Mouse (Mus musculus) MEL (cell line): Measurements from ENCODE around the gene Asprv1. TPM values are rescaled to one million over a fixed set of nuclear protein-coding genes. Genes with fewer than 3 reads are reported as not detected.
A peak's percentile ranks its signal among the peaks of the same experiment; 100 is the strongest.

Experiments used
- DNase-seq: peaks from one replicate; pipeline ENCODE4 v3.0.0; 2011; ENCODE audit warnings: low read depth, low spot score
- H3K27ac ChIP-seq: 2 replicates; pipeline ENCODE4 v1.5.1; 2012; ENCODE audit warnings: low read depth, mild to moderate bottlenecking, control low read depth, low read length, moderate library complexity; ENCODE audit not compliant: control insufficient read depth
- H3K27me3 ChIP-seq, 2 experiments: fragments of 150-350 bp in 1 of 2; sonication (generic) in 1 of 2; 2 replicates each; pipeline ENCODE4 v1.6.1; 2012; ENCODE audit warnings: low read length in 2 of 2, mild to moderate bottlenecking in 2 of 2, improper control_type of control experiment in 1 of 2, moderate library complexity in 1 of 2; ENCODE audit not compliant: insufficient read depth in 2 of 2, control insufficient read depth in 1 of 2
- H3K36me3 ChIP-seq, 2 experiments: 2 replicates each; pipeline ENCODE4 v1.6.1; 2012 to 2014; ENCODE audit warnings: low read length in 2 of 2, improper control_type of control experiment in 1 of 2, inconsistent platforms in 1 of 2, mild to moderate bottlenecking in 1 of 2; ENCODE audit not compliant: insufficient read depth in 2 of 2, control insufficient read depth in 1 of 2
- H3K4me1 ChIP-seq, 2 experiments: fragments of 150-350 bp in 1 of 2; sonication (generic) in 1 of 2; 2 replicates each; pipeline ENCODE4 v1.6.1; 2012; ENCODE audit warnings: low read length in 2 of 2, improper control_type of control experiment in 1 of 2, mild to moderate bottlenecking in 1 of 2; ENCODE audit not compliant: insufficient read depth in 2 of 2, control insufficient read depth in 1 of 2
- H3K4me3 ChIP-seq, 2 experiments: fragments of 150-350 bp in 1 of 2; sonication (generic) in 1 of 2; 2 replicates each; pipeline ENCODE4 v1.5.1; 2012; ENCODE audit warnings: low read depth in 2 of 2, low read length in 2 of 2, mild to moderate bottlenecking in 2 of 2, moderate library complexity in 2 of 2, control low read depth in 1 of 2, improper control_type of control experiment in 1 of 2; ENCODE audit not compliant: control insufficient read depth in 1 of 2, insufficient read depth in 1 of 2
- H3K79me2 ChIP-seq: 2 replicates; pipeline ENCODE4 v1.6.1; 2012; ENCODE audit warnings: mild to moderate bottlenecking, low read length, moderate library complexity; ENCODE audit not compliant: control insufficient read depth, poor library complexity, insufficient read depth
- H3K9ac ChIP-seq: 2 replicates; pipeline ENCODE4 v1.6.1; 2012; ENCODE audit warnings: low read depth, mild to moderate bottlenecking, control low read depth, low read length, moderate library complexity; ENCODE audit not compliant: control insufficient read depth, poor library complexity, severe bottlenecking
- H3K9me3 ChIP-seq: fragments of 150-350 bp; sonication (generic); replicated peaks from 2 replicates; pipeline ENCODE4 v1.6.1; 2012; ENCODE audit warnings: mild to moderate bottlenecking, low read length, improper control_type of control experiment, moderate library complexity; ENCODE audit not compliant: insufficient read depth
- CHD1 ChIP-seq: IDR thresholded peaks from 2 replicates; pipeline ENCODE4 v1.6.1; 2012; ENCODE audit warnings: low read depth, mild to moderate bottlenecking, inconsistent platforms, low read length, improper control_type of control experiment
- CHD2 ChIP-seq: IDR thresholded peaks from 2 replicates; pipeline ENCODE4 v1.6.1; 2011; ENCODE audit warnings: low read length, improper control_type of control experiment
- CTCF ChIP-seq, 3 experiments: IDR thresholded peaks in 2 of 3; conservative IDR thresholded peaks in 1 of 3; 2 replicates each; pipeline ENCODE4 v1.5.1; 2011 to 2012; ENCODE audit warnings: low read length in 3 of 3, low read depth in 2 of 3, mild to moderate bottlenecking in 2 of 3, improper control_type of control experiment in 1 of 3, inconsistent platforms in 1 of 3, mixed read lengths in 1 of 3, moderate library complexity in 1 of 3; ENCODE audit not compliant: control insufficient read depth in 1 of 3, insufficient read depth in 1 of 3, poor library complexity in 1 of 3, severe bottlenecking in 1 of 3
- ELF1 ChIP-seq: IDR thresholded peaks from 2 replicates; pipeline ENCODE4 v1.6.1; 2014; ENCODE audit warnings: low read depth, mild to moderate bottlenecking, inconsistent platforms, low read length, improper control_type of control experiment, moderate library complexity
- ETS1 ChIP-seq: IDR thresholded peaks from 2 replicates; pipeline ENCODE4 v1.6.1; 2012; ENCODE audit warnings: low read depth, mild to moderate bottlenecking, inconsistent platforms, low read length, improper control_type of control experiment, moderate library complexity
- GABPA ChIP-seq: IDR thresholded peaks from 2 replicates; pipeline ENCODE4 v1.6.1; 2012; ENCODE audit warnings: low read depth, mild to moderate bottlenecking, inconsistent platforms, low read length, improper control_type of control experiment, moderate library complexity
- GATA1 ChIP-seq: IDR thresholded peaks from 2 replicates; pipeline ENCODE4 v1.6.1; 2011; ENCODE audit warnings: low read depth, low read length, improper control_type of control experiment
- HCFC1 ChIP-seq: IDR thresholded peaks from 2 replicates; pipeline ENCODE4 v1.6.1; 2012; ENCODE audit warnings: low read depth, mild to moderate bottlenecking, inconsistent platforms, low read length, improper control_type of control experiment, moderate library complexity
- JUND ChIP-seq: IDR thresholded peaks from 2 replicates; pipeline ENCODE4 v1.6.1; 2011; ENCODE audit warnings: low read depth, mild to moderate bottlenecking, improper control_type of control experiment, low read length
- KAT2A ChIP-seq: conservative IDR thresholded peaks from 2 replicates; pipeline ENCODE4 v1.6.1; 2012; ENCODE audit warnings: low read depth, low read length, improper control_type of control experiment, inconsistent platforms
- MAX ChIP-seq: IDR thresholded peaks from 2 replicates; pipeline ENCODE4 v1.6.1; 2011; ENCODE audit warnings: low read length, improper control_type of control experiment
- MAZ ChIP-seq: IDR thresholded peaks from 2 replicates; pipeline ENCODE4 v1.6.1; 2012; ENCODE audit warnings: low read depth, mild to moderate bottlenecking, inconsistent platforms, low read length, improper control_type of control experiment
- MEF2A ChIP-seq: IDR thresholded peaks from 2 replicates; pipeline ENCODE4 v1.6.1; 2014; ENCODE audit warnings: low read depth, mild to moderate bottlenecking, inconsistent platforms, low read length, improper control_type of control experiment; ENCODE audit not compliant: poor library complexity, insufficient replicate concordance, severe bottlenecking; ENCODE audit errors: extremely low read depth
- MXI1 ChIP-seq: IDR thresholded peaks from 2 replicates; pipeline ENCODE4 v1.6.1; 2011; ENCODE audit warnings: mild to moderate bottlenecking, low read depth, low read length, improper control_type of control experiment
- MYB ChIP-seq: IDR thresholded peaks from 2 replicates; pipeline ENCODE4 v1.6.1; 2011; ENCODE audit warnings: mild to moderate bottlenecking, low read depth, low read length, improper control_type of control experiment
- NELFE ChIP-seq: IDR thresholded peaks from 2 replicates; pipeline ENCODE4 v1.6.1; 2011; ENCODE audit warnings: low read depth, low read length, improper control_type of control experiment
- NRF1 ChIP-seq: IDR thresholded peaks from 2 replicates; pipeline ENCODE4 v1.6.1; 2014; ENCODE audit warnings: low read depth, mild to moderate bottlenecking, inconsistent platforms, low read length, improper control_type of control experiment, moderate library complexity; ENCODE audit not compliant: poor library complexity, insufficient read depth, severe bottlenecking
- POLR2A ChIP-seq, 2 experiments: IDR thresholded peaks; 2 replicates each; pipeline ENCODE4 v1.6.1; 2011 to 2012; ENCODE audit warnings: low read length in 2 of 2, mild to moderate bottlenecking in 2 of 2, control low read depth in 1 of 2, improper control_type of control experiment in 1 of 2, low read depth in 1 of 2, moderate library complexity in 1 of 2; ENCODE audit not compliant: control insufficient read depth in 1 of 2, insufficient read depth in 1 of 2, poor library complexity in 1 of 2
- POLR2AphosphoS2 ChIP-seq: IDR thresholded peaks from 2 replicates; pipeline ENCODE4 v1.6.1; 2011; ENCODE audit warnings: low read length, improper control_type of control experiment
- RCOR1 ChIP-seq: IDR thresholded peaks from 2 replicates; pipeline ENCODE4 v1.6.1; 2012; ENCODE audit warnings: low read depth, mild to moderate bottlenecking, inconsistent platforms, low read length, improper control_type of control experiment
- SIN3A ChIP-seq: IDR thresholded peaks from 2 replicates; pipeline ENCODE4 v1.6.1; 2012; ENCODE audit warnings: low read length, improper control_type of control experiment, inconsistent platforms
- TCF12 ChIP-seq: IDR thresholded peaks from 2 replicates; pipeline ENCODE4 v1.6.1; 2014; ENCODE audit warnings: low read depth, mild to moderate bottlenecking, inconsistent platforms, low read length, improper control_type of control experiment, moderate library complexity
- USF1 ChIP-seq: IDR thresholded peaks from 2 replicates; pipeline ENCODE4 v1.6.1; 2014; ENCODE audit warnings: low read depth, mild to moderate bottlenecking, inconsistent platforms, low read length, improper control_type of control experiment, moderate library complexity
- ZC3H11A ChIP-seq: IDR thresholded peaks from 2 replicates; pipeline ENCODE4 v1.6.1; 2012; ENCODE audit warnings: low read depth, mild to moderate bottlenecking, inconsistent platforms, low read length, improper control_type of control experiment
- ZKSCAN1 ChIP-seq: IDR thresholded peaks from 2 replicates; pipeline ENCODE4 v1.6.1; 2012; ENCODE audit warnings: low read depth, mild to moderate bottlenecking, inconsistent platforms, low read length, improper control_type of control experiment, moderate library complexity
- polyA plus RNA-seq, 2 experiments: library from polyadenylated mRNA; stranded (reverse) in 1 of 2; unstranded in 1 of 2; fragments of >175 nt in 1 of 2; fragments of >200 nt in 1 of 2; gene quantifications; 2 replicates each; pipeline versions ENCODE4 v1.2.1 to v1.2.4; 2012; ENCODE audit warnings: low replicate concordance in 2 of 2, low read depth in 1 of 2; ENCODE audit not compliant: insufficient read length in 2 of 2, insufficient read depth in 1 of 2, missing spikeins in 1 of 2
- total RNA-seq: library from RNA; depleted of rRNA; stranded (reverse); fragments of 300-350 nt; gene quantifications from 2 replicates; pipeline ENCODE4 v1.2.3, GENCODE M21; 2012

Asprv1 gene
- total and polyA plus RNA-seq, 3 experiments: not detected

DNA sequence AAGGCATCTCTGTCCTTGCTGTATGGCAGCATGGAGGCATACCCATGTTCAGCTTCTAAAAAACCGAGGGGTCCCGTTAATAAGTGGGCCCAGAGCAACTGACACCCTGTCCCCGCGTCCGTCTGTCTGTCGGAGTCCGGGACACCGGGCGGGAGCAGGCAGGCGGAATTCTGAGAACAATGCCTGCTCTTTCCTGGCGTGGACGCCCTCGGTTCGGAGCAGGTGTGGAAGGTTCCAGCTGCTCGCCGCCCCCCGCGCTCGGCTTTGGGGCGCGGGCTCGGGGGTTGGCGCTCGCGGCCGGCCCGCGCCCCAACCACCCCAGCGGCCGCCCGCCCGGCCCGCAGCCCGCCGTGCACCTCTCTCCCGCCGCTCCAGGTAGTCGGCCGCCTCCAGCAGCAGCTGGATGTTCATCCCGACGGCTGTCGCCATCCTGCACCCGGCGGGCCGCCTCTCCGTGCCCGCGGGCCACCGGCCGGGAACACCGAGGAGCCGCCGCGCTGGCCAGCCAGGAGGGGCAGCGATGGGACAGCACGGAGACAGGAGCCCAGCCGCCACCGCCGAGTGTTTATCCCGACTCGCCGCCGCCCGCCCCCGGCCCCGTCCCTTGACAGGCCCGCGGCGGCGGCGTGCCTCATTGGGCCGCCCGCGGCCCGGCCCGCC is 40.7 kb downstream of the Asprv1 start, which contains the start of gene Mxd1:
TSS of gene Mxd1 (minus strand) at position 582 of the 660 bp plus-strand sequence.
- no peak within 1 kb of the TSS; the same call in 1 of the 2 replicates for H3K27ac ChIP-seq
- no peaks in the 10 kb centered on the region for H3K9me3 ChIP-seq
- peak within 1 kb of the TSS; percentile 84 for H3K9ac ChIP-seq
- H3K36me3 ChIP-seq: peaks cover 0 to 19% of the 10 kb centered on the region in 2 experiments; a peak in 2 of 4 replicates
- no peaks in the 10 kb centered on the region for H3K27me3 ChIP-seq
- H3K4me3 ChIP-seq: peak within 1 kb of the TSS; percentile 85 to 89
- peaks cover 3% of the 10 kb centered on the region for H3K79me2 ChIP-seq
- TF ChIP-seq MAZ: no peak
- 0 out of 2 replicates have a peak, but pooled peaks have one; percentile 12 for TF ChIP-seq HCFC1
- no peak for TF ChIP-seq ZC3H11A
- 0 out of 2 replicates have a peak, but pooled peaks have one; percentile 47 for TF ChIP-seq MXI1
- TF ChIP-seq POLR2A (IDR thresholded peaks at IDR 0.05; ENCODE audit: control insufficient read depth in 1 of 2, insufficient read depth in 1 of 2, low read depth in 1 of 2, low read length in 2 of 2, poor library complexity in 1 of 2): peak; percentile 46 to 84; a peak in 3 of 4 replicates
- TF ChIP-seq KAT2A: no peak
- TF ChIP-seq TCF12: no peak
- TF ChIP-seq SIN3A: no peak
- no peak for TF ChIP-seq CHD1
- TF ChIP-seq NELFE: peak; percentile 54; the same call in 1 of the 2 replicates
- no peak; the same call in 1 of the 2 replicates for TF ChIP-seq MAX
- TF ChIP-seq RCOR1: no peak
- no peak for TF ChIP-seq MYB
- TF ChIP-seq ZKSCAN1: no peak
- H3K4me1 ChIP-seq: peaks cover 12 to 22% of the 10 kb centered on the region in 2 experiments
- DNase-seq: no peak

DNA sequence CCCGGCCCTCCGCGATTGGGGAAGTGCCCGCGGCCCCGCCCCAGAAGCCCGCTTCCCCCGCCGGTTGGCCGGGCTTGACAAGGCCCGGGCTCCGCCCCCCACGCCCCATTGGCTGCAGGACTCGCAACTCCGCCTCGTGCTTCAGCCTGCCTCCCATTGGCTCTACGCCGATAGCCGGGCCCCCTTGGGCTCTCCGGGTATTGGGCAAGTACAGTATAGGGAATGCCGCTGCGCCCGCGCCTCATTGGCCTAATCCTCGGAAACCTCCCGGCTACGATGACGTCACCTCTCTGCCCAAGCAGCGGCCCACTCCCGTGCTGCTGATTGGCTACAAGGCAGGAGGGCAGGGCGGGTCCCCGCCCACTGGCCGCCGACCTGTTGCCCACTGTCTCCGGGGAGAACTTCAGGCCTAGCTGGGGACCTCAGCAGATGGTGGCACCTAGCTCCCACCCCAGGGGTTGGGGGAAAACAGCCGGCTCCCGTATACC is 41.3 kb downstream of the Asprv1 start:
- no peaks in the 10 kb centered on the region for H3K9me3 ChIP-seq
- no peaks in the 10 kb centered on the region for H3K27me3 ChIP-seq
- H3K27ac ChIP-seq: no peak overlapping the region
- H3K4me3 ChIP-seq: peak overlapping the region; percentile 63 to 67
- H3K36me3 ChIP-seq: peaks cover 0 to 19% of the 10 kb centered on the region in 2 experiments; a peak in 2 of 4 replicates
- peaks cover 12 to 22% of the 10 kb centered on the region in 2 experiments for H3K4me1 ChIP-seq
- peak overlapping the region; percentile 73 for H3K9ac ChIP-seq
- TF ChIP-seq JUND (peak; percentile 57; the same call in 1 of the 2 replicates), CTCF (IDR thresholded peaks at IDR 0.05 in 2 of 3, conservative IDR thresholded peaks at IDR 0.05 in 1 of 3; ENCODE audit: control insufficient read depth in 1 of 3, insufficient read depth in 1 of 3, low read depth in 2 of 3, low read length in 3 of 3, poor library complexity in 1 of 3, severe bottlenecking in 1 of 3) (no peak), TCF12 (0 out of 2 replicates have a peak, but pooled peaks have one; percentile 32), POLR2A (IDR thresholded peaks at IDR 0.05; ENCODE audit: control insufficient read depth in 1 of 2, insufficient read depth in 1 of 2, low read depth in 1 of 2, low read length in 2 of 2, poor library complexity in 1 of 2) (peak in 1 of 2 experiments; percentile 38; a peak in 1 of 4 replicates), GATA1 (no peak), POLR2AphosphoS2 (peak; percentile 67; the same call in 1 of the 2 replicates), MEF2A (no peak), ETS1 (peak; percentile 32; the same call in 1 of the 2 replicates), USF1 (peak; percentile 44; the same call in 1 of the 2 replicates), MXI1 (peak; percentile 24; the same call in 1 of the 2 replicates), ELF1 (peak; percentile 53), SIN3A (peak; percentile 71), GABPA (no peak), MAZ (0 out of 2 replicates have a peak, but pooled peaks have one; percentile 28), NRF1 (peak; percentile 40; the same call in 1 of the 2 replicates), HCFC1 (peak; percentile 51; the same call in 1 of the 2 replicates), CHD2 (peak; percentile 72)
- TF ChIP-seq, all 39 proteins: peak for 13
- DNase-seq: peak; percentile 100
- peaks cover 3% of the 10 kb centered on the region for H3K79me2 ChIP-seq
